Mouse (Mus musculus) heart, embryonic 16.5 days (tissue): ENCODE data around the gene Cpne5. TPM values are rescaled to one million over a fixed set of nuclear protein-coding genes. Genes with fewer than 3 reads are reported as not detected.

Experiments used
- ATAC-seq: fragments of 200-750 bp; cut with Nextera tagmentation; replicated peaks from 2 replicates; pipeline ENCODE4 v1.8.0; 2017; ENCODE audit warnings: moderate number of reproducible peaks; ENCODE audit not compliant: insufficient read depth, low FRiP score; ENCODE audit errors: extremely low read depth
- H3K27ac ChIP-seq: fragments of 300-500 bp; sonication (generic); 2 replicates; pipeline ENCODE4 v1.5.1; 2014; ENCODE audit warnings: mild to moderate bottlenecking, low read length, control low read depth, moderate library complexity
- H3K27me3 ChIP-seq: fragments of 300-500 bp; sonication (generic); 2 replicates; pipeline ENCODE4 v1.6.1; 2014; ENCODE audit warnings: low read length, mixed read lengths; ENCODE audit not compliant: control insufficient read depth, insufficient read depth
- H3K36me3 ChIP-seq: fragments of 300-500 bp; sonication (generic); 2 replicates; pipeline ENCODE4 v1.6.1; 2014; ENCODE audit not compliant: control insufficient read depth, insufficient read depth
- H3K4me1 ChIP-seq: fragments of 300-500 bp; sonication (generic); 2 replicates; pipeline ENCODE4 v1.6.1; 2014; ENCODE audit warnings: low read length, mixed read lengths; ENCODE audit not compliant: control insufficient read depth, insufficient read depth
- H3K4me2 ChIP-seq: fragments of 300-500 bp; sonication (generic); 2 replicates; pipeline ENCODE4 v1.6.1; 2014; ENCODE audit warnings: low read depth, mild to moderate bottlenecking, control low read depth, low read length
- H3K4me3 ChIP-seq: fragments of 300-500 bp; sonication (generic); 2 replicates; pipeline ENCODE4 v1.5.1; 2014; ENCODE audit warnings: mild to moderate bottlenecking, control low read depth, low read length
- H3K9ac ChIP-seq: fragments of 300-500 bp; sonication (generic); 2 replicates; pipeline ENCODE4 v1.6.1; 2014; ENCODE audit warnings: low read length, control low read depth
- H3K9me3 ChIP-seq: fragments of 300-500 bp; sonication (generic); replicated peaks from 2 replicates; pipeline ENCODE4 v1.6.1; 2016; ENCODE audit warnings: low read length; ENCODE audit not compliant: control insufficient read depth
- WGBS: fragments of 180-500 bp; shearing (Covaris S2); extraction: QIAGEN DNeasy Blood & Tissue Kit; methylation state at CpG from one replicate; pipeline ENCODE4 v1.1.7; 2014; 5-methylcytosine and 5-hydroxymethylcytosine counted together
- polyA plus RNA-seq: library from polyadenylated mRNA; unstranded; fragments of >200 nt; fragmentation: Nextera tagmentation; extraction: Ambion mirVana; gene quantifications from 2 replicates; pipeline ENCODE4 v1.2.1, GENCODE M21; 2015

The Cpne5 gene
- 13.3 and 14.1 TPM in 2 replicates for polyA plus RNA-seq

- Histone ChIP-seq H3K4me2 (peak within 1 kb of the TSS; percentile 99), H3K9me3 (no peaks in the 10 kb centered on the region), H3K27ac (peak within 1 kb of the TSS; percentile 8; the same call in 1 of the 2 replicates), H3K36me3 (no peaks in the 10 kb centered on the region), H3K27me3 (peaks cover 36% of the 10 kb centered on the region), H3K9ac (peak within 1 kb of the TSS; percentile 74), H3K4me1 (peaks cover 8% of the 10 kb centered on the region; the same call in 1 of the 2 replicates), H3K4me3 (peak within 1 kb of the TSS; percentile 68)
- peak; percentile 51 for ATAC-seq
- WGBS: under 1% methylated on average over 68 of the region's 73 CpGs
Observed at GRCm38 (mm10) chr17:29237772-29238420, at the start of gene Cpne5. TSS of gene Cpne5 (minus strand) at chr17:29238167.

GRCm38 (mm10) chr17:29282216-29282952 is 44.4 kb upstream of the Cpne5 start:
- no peaks in the 10 kb centered on the region for H3K9me3 ChIP-seq
- no peaks in the 10 kb centered on the region for H3K27me3 ChIP-seq
- H3K9ac ChIP-seq: no peak overlapping the region
- H3K4me1 ChIP-seq: no peaks in the 10 kb centered on the region; the same call in 1 of the 2 replicates
- H3K27ac ChIP-seq: no peak overlapping the region
- H3K4me3 ChIP-seq: no peak overlapping the region
- H3K4me2 ChIP-seq: no peak overlapping the region
- ATAC-seq: no peak
- peaks cover 20% of the 10 kb centered on the region for H3K36me3 ChIP-seq
- WGBS: 73% methylated on average over 21 of the region's 21 CpGs

GRCm38 (mm10) chr17:29281541-29281940 is 43.6 kb upstream of the Cpne5 start:
- Histone ChIP-seq H3K9ac (no peak overlapping the region), H3K27me3 (no peaks in the 10 kb centered on the region), H3K27ac (no peak overlapping the region), H3K36me3 (peaks cover 20% of the 10 kb centered on the region), H3K4me1 (no peaks in the 10 kb centered on the region; the same call in 1 of the 2 replicates), H3K9me3 (no peaks in the 10 kb centered on the region), H3K4me2 (no peak overlapping the region), H3K4me3 (no peak overlapping the region)
- ATAC-seq: no peak
- WGBS: 75% methylated on average over 5 of the region's 5 CpGs

GRCm38 (mm10) chr17:29280422-29280821 is 42.5 kb upstream of the Cpne5 start:
- Histone ChIP-seq H3K27me3 (no peaks in the 10 kb centered on the region), H3K36me3 (peaks cover 17% of the 10 kb centered on the region), H3K9me3 (no peaks in the 10 kb centered on the region), H3K4me1 (no peaks in the 10 kb centered on the region; the same call in 1 of the 2 replicates), H3K27ac (no peak overlapping the region), H3K4me2 (no peak overlapping the region), H3K4me3 (no peak overlapping the region), H3K9ac (no peak overlapping the region)
- 86% methylated on average over 5 of the region's 5 CpGs for WGBS
- no peak for ATAC-seq

GRCm38 (mm10) chr17:29273889-29274288 is 35.9 kb upstream of the Cpne5 start:
- H3K4me3 ChIP-seq: no peak overlapping the region
- no peaks in the 10 kb centered on the region for H3K27me3 ChIP-seq
- no peak overlapping the region for H3K4me2 ChIP-seq
- H3K27ac ChIP-seq: no peak overlapping the region
- 63% methylated on average over 11 of the region's 11 CpGs for WGBS
- H3K9me3 ChIP-seq: no peaks in the 10 kb centered on the region
- peaks cover 16% of the 10 kb centered on the region for H3K4me1 ChIP-seq
- no peaks in the 10 kb centered on the region for H3K36me3 ChIP-seq
- ATAC-seq: no peak
- H3K9ac ChIP-seq: no peak overlapping the region

- Histone ChIP-seq H3K4me1 (peaks cover 18% of the 10 kb centered on the region), H3K36me3 (no peaks in the 10 kb centered on the region)
- WGBS: 81% methylated on average over 7 of the region's 7 CpGs
Observed at GRCm38 (mm10) chr17:29273156-29273555, 35.2 kb upstream of the Cpne5 start.

GRCm38 (mm10) chr17:29270148-29270698 is 32.3 kb upstream of the Cpne5 start:
- no peak overlapping the region for H3K27ac ChIP-seq
- H3K27me3 ChIP-seq: no peaks in the 10 kb centered on the region
- no peaks in the 10 kb centered on the region for H3K36me3 ChIP-seq
- no peak overlapping the region for H3K9ac ChIP-seq
- H3K4me2 ChIP-seq: peak overlapping the region; percentile 63; the same call in 1 of the 2 replicates
- 88% methylated on average over 9 of the region's 9 CpGs for WGBS
- peaks cover 19% of the 10 kb centered on the region for H3K4me1 ChIP-seq
- H3K9me3 ChIP-seq: no peaks in the 10 kb centered on the region
- no peak for ATAC-seq
- no peak overlapping the region for H3K4me3 ChIP-seq

More at GRCm38 (mm10) chr17:29273156-29273555, 35.2 kb upstream of the Cpne5 start:
- Histone ChIP-seq H3K9me3 (no peaks in the 10 kb centered on the region), H3K27me3 (no peaks in the 10 kb centered on the region), H3K4me3 (no peak overlapping the region), H3K4me2 (no peak overlapping the region), H3K27ac (no peak overlapping the region), H3K9ac (no peak overlapping the region)
- ATAC-seq: no peak

GRCm38 (mm10) chr17:29269349-29269706 is 31.4 kb upstream of the Cpne5 start:
- Histone ChIP-seq H3K27ac (peak overlapping the region; percentile 91), H3K4me1 (peaks cover 23% of the 10 kb centered on the region), H3K4me2 (peak overlapping the region; percentile 63), H3K27me3 (no peaks in the 10 kb centered on the region), H3K4me3 (peak overlapping the region; percentile 75), H3K36me3 (no peaks in the 10 kb centered on the region), H3K9ac (peak overlapping the region; percentile 90), H3K9me3 (no peaks in the 10 kb centered on the region)
- no peak for ATAC-seq
- WGBS: 15% methylated on average over 10 of the region's 10 CpGs
